Mouse (Mus musculus) left cerebral cortex, postnatal 25 days (tissue): ENCODE results near the gene Serinc2. TPM values are rescaled to one million over a fixed set of nuclear protein-coding genes. Genes with fewer than 3 reads are reported as not detected.
A peak's percentile ranks its signal among the peaks of the same experiment; 100 is the strongest.

Experiments
- DNase-seq, 2 experiments: peaks; one replicate each; pipeline ENCODE4 v3.0.0; 2022; ENCODE audit warnings: low spot score in 2 of 2, mixed read lengths in 1 of 2
- intact Hi-C: fragments of 180-260 bp; cut with DNase I; formaldehyde crosslinking; loops from one replicate; pipeline ENCODE4 v1.15.1; 2025
- total RNA-seq, 2 experiments: library from RNA; stranded (reverse); gene quantifications; 2 replicates each; pipeline ENCODE4 v1.2.3; 2021

Serinc2 gene
- total RNA-seq, 2 experiments from 2014 or later = 4.3 to 8.6 TPM

DNA sequence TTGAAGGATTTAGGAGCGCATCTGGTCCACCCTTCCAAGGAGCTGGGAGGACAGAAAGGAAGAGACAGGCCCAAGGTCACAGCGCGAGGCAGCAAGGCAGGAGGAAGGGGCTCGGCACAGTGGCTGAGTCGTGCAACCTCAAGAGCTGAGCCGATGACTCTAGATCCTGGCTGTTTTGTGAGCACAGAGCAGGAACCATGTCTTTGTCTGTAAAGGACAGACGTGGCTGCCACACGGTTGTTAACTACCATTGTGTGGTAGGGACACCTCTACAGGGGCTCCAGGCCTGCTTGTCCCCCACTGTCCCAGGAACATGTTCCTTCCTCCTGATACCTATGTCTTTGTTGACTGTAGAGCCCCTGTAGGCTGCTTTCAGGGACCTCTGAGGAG is 20.6 kb upstream of the Serinc2 start:
- intact Hi-C loops = no loop called here
- DNase-seq = no peak

DNA sequence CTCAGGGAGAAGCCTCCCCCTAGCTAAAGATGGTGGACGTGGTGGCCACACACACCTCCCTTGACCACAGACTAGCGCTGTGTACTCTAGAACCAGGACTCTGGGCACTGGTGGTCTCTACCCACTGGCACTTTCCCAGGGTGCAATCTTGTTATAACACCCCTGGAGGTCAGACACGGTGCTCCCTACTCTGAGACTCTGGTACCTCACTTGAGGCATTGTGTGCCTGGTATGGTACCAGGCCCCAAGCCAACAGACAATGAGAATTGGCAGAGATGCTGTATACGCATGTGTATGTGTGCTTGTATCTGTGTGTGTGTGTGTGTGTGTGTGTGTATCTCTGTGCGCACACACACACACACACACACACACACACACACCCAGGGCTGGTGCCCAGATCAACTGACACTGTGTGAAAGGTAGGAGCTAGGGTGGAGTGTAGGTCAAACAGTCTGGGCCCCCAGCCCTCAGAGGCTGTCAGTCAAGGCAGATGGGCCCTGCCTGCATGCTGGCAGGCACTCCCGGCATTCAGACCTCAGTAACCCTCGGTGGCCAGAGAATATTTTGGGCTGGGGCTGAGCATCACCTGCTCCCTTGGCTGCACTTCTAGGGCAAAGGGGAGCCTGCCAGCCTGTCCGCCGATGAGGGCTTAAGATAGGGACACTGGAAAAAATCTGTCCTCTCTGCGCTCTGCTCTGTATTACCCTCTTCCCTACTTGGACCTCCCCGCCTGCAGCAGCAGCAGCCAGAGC is 20.0 kb upstream of the Serinc2 start:
- no peak for DNase-seq
- intact Hi-C loops = no loop called here

DNA sequence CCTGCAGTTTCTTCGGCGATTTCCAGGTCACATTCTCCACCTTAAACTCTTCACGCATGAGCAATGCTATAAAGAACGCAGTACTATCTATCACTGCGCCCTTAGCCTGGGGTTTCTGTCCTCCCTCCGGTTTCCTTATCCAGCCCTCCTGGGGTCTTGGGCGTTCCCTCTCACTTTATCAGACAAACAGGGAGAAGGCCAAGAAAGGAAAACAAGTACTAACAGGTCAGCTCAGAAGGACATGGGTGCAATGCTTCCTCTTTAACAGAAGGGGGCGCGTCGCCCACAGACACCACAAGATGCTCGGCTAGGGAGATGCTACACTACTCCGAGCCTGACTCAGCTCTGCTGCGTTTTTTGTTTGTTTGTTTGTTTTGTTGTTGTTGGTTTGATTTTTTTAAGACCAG is 18.1 kb upstream of the Serinc2 start:
- intact Hi-C loops = no loop called here
- no peak for DNase-seq

DNA sequence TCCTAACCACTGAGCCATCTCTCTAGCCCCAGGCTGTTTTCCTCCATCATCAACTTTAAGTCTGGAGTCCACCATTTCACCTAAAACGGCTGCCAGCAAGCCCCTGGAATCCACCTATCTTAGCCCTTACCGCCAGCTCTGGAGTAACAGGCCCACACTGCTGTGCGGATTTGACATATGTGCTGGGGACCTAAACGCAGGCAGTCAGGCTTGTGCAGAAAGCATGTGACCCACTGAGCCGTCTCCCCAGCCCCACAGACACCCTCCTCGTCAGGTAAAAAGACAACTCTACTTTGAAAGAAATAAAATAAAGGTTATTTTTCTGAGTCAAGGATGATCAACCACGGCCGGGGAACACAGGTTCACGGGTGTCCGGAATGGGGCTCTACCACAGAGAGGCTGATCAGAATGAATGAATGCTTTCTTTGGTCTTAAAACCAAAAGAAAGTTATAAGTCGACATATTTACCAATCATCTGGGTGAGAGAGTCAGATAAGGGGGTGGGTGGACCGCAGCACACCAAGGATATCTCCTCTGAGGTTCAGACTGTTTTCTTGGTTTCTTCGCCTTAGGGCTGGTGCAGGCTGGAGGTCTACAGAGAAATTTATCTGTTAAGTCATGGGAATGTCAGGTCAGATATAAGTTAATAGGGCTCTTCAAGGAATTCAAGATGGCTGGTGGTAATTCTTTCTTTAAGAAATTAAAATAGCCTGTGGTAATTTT is 17.4 kb upstream of the Serinc2 start:
- no peak for DNase-seq
- intact Hi-C loops = no loop called here

DNA sequence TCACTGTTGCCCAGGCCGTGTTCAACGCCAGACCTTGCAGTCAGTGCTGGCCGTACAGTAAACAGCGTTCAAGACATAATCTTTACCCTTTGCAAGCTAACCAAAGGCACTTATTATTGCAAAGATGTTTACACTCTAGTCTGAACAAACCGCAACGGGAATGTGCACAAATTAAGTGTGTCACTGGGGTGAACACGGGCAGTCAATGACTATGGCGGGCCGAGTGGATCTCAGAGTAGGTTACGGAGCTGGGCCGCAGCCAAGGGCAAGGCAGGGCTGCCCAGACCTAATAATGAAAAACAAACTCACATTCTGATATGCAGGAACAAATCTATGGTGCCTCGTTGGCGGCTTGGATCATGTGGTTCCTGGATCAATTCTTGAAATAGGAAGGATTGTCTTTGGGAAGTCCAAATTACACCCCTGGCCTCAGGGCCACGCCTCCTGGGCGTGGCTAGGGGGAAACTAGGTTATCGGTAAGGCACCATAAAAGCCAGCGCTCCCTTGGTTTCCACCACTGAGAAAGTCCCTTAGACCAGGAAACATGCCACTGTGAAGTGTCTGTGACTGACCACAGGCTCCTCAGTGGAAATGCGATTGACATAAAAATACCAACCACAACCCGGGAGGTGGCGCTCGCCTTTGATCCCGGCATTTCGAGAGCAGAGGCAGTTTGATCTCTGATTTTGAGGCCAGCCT is 16.2 kb upstream of the Serinc2 start:
- intact Hi-C loops = no loop called here
- DNase-seq = no peak

DNA sequence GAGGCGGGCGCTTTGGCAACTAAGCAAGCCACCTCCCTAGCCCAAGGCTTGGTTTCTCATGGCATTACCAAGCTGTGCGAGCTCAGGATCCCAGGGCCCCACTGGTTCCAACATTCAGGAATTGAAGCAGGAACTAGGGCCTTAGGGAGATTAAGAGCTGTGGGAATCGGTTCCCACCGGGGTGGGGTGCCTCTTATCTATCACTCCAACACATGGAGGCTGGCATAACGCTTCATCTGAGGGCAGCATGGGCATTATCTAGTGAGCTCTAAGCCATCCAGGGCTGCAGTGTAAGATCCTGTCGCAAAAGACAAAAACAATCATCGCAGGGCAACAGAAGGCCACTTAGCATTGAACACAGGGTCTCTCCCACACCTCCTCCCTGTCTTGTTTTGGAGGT is 15.5 kb upstream of the Serinc2 start:
- intact Hi-C loops = no loop called here
- DNase-seq = no peak

DNA sequence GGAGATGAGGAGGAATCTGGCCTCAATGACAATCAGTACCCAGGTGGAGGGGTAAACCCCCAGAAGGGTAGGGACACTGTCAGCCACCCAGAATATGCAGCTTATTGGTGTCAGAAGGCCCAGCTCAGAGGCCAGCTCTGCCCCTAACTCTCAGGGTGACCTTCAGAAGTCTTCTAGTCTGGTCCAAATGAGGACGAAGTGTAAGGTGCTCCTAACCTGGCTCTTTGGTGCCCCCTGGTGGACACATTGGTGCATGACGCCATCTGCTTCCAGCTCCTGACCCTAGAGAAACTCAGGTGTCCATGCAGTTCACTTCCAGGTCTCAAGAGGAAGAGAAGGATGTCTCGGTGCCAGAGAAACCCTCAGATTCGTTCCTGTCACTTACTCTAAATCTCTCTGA is 13.3 kb upstream of the Serinc2 start:
- intact Hi-C loops = loop anchor here (1.0 to 2.0 kb wide), 2 partner anchors 28 to 93 kb away; no protein-coding TSS in a partner anchor

DNA sequence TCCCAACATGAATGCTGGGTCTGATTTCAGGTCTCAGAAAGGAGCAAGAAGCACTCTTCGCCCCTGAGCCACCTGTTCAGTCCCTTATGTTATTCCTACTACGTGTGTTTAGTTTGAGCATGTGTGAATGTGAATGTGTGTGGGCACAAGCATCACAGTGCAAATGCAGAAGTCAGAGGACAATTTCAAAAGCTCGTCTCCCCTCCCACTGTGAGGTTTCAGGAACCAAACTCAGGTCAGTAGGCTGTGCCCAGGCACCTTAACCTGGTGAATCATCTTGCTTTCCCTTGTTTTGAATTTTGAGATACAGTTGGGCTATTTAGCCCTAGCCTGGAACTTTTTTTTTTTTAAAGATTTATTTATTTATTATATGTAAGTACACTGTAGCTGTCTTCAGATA is 10.8 kb upstream of the Serinc2 start:
- intact Hi-C loops = no loop called here
- no peak for DNase-seq

More for the DNA sequence above, 13.3 kb upstream of the Serinc2 start:
- DNase-seq = peak; percentile 63 to 71

DNA sequence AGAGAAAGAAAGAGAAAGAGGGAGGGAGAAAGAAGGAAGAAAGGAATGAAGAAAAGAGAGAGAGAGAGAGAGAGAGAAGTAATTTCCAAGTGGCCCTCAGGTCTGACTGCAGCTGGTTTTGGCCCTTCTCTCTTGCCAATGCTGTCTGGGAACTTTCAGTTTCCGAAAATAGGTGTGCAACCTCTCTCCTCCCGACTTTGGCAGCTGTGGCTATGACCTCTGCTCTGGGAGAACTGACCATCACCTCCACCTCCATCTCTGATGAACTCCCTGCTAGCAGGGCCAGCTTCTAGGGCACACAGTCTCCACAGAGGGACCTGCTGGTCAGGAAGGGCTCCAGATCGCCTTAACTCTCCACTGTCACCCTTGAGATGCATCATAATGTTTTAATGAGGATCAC is 7.5 kb upstream of the Serinc2 start:
- intact Hi-C loops = no loop called here
- no peak for DNase-seq

DNA sequence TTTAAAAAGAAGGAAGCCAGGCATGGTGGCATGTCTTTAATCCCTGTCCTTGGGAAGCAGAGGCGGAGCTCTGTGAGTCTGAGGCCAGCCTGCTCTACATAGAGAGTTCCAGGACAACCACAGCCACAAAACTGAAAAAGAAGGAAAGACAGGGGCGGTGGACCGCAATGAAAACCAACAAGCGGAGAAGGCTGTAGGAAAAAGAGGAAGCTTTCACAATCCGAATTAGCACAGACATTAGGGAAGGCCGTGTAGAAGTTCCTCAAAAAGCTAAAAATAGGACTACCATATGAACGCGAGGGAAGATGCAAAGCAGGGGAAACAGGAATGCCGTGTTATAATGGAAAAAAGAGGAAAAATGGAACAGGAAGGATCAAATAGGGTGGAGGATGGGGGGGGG is 4.8 kb upstream of the Serinc2 start:
- intact Hi-C loops = no loop called here
- no peak for DNase-seq

DNA sequence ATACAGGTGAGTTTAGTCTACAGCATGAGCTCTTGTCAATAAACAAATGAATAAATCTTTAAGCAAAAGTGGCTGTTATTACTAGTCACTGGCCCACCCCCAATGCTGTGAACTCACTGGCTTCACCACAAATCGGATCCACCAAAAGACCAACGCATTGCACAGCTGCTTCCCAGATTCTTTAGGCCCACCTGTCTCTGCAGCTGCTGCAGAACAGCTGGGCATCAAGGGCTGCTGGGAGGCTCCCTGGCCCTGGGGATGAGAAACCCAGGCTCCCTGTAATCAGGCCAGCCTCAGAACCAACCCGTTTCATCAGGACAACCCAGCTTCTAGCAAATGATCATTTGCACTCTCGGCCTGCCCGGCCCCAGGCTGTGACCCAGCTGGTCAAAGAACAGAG is 3.9 kb upstream of the Serinc2 start:
- intact Hi-C loops = no loop called here

DNA sequence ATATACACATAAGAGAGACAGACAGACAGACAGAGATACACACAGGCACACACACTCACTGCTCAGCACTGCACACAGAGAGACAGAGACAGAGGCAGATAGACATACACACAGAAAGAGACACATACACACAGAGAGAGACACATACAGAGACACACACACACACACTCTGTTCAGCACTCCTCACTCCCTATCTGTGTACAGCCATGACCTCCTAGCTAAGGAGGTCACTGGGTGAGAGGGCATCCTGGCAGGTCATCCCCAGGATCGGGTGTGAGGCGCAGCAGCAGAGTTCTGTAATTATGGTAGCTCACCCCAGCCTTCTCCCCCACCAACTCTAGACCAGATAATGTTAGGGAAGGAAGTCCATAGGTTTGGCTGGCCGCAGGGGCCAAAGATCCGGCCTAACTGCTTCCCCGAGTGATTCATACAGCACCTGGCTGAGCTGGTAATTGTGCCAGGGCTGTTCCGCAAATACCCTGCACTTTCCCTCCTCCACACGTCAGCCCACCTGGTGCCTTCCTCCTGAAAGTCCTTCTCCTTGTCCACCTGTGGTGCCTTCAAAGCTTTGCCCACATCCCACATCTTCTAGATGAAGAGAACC is 2.3 kb downstream of the Serinc2 start:
- DNase-seq = no peak
- intact Hi-C loops = no loop called here

More for the DNA sequence above, 3.9 kb upstream of the Serinc2 start:
- DNase-seq = no peak

DNA sequence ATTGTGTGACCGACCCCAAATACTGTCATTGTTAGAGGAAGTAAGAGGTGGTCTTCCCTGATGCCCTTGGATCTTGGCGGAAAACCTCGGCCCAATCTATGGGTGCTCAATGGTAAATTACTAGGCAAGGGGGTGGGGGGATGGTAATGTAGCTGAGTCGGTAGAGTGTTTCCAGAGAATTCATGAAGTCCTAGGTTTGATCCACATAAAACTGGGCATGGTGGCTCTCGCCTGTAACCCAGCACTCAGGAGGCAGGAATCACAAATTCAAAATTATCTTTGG is 3.2 kb downstream of the Serinc2 start:
- intact Hi-C loops = no loop called here
- DNase-seq = no peak

DNA sequence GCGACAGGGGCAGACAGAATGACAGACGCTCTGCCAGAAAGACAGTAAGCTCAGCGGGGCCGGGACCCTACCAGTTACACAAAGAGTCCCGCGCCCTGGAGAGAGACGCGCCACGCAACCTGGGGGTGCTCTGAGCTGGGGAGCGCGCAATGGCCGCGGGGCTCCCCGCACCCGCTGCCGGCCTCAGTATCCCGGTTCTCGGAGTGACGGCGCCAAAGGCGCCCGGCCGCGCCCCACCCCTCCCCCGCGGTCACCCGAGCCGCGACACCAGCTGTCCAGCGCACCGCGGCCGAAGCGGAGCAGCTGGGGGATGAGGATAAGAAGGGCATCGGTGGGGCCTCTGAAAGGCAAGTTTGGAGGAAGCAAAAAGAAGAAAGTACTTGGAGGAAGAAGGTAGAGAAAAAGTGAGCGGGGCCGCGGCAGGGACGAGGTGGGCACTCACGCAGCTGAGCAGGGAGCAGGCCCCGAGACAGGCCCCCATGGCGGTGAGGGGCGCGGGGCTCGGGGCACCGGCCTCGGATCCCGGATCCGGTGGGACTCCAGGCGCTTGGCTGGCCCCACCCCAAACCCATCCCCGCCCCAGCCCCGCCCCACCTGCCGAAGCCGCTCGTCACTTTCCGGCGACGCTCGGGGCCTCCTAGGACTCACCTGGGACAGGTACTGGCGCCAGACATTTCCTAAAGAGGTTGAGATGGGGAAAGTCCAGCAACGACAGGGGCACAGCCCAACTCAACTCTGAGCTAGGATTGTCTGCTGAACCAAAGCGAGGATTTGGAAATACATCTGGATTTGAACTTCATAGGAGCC is 3.8 kb downstream of the Serinc2 start:
- no peak for DNase-seq
- intact Hi-C loops = no loop called here

DNA sequence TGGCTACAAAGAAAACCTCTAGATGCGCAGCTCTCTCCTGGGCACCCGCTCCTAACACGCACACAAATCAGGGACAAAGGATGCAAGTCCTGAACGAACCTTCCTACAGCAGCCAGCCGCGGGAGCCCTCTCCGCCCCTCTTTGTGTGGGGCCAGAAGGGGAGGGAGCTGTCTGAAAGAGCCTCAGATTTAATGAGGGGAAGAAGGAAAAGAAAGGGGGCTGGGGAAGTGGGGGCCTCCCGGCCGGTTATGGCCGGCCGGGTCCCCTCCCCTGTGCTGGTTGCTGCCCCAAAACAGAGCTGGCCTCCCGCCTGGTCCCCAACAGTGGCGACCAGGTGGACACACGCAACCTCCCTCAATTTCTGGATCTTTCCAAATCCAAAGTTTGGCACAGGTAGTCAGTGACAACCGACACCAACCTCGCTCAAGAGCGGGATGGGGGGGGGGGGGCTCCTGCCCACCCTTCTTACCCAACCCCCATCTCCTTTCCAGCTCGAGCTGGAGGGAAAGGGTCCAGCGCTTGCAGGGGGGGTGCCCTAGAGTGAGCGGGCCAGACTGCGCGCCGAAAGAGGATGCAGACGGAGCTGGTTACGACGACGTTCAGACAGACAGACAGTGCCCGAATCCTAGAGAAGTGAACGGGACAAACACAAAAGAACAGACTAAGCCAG is 4.5 kb downstream of the Serinc2 start:
- intact Hi-C loops = no loop called here

DNA sequence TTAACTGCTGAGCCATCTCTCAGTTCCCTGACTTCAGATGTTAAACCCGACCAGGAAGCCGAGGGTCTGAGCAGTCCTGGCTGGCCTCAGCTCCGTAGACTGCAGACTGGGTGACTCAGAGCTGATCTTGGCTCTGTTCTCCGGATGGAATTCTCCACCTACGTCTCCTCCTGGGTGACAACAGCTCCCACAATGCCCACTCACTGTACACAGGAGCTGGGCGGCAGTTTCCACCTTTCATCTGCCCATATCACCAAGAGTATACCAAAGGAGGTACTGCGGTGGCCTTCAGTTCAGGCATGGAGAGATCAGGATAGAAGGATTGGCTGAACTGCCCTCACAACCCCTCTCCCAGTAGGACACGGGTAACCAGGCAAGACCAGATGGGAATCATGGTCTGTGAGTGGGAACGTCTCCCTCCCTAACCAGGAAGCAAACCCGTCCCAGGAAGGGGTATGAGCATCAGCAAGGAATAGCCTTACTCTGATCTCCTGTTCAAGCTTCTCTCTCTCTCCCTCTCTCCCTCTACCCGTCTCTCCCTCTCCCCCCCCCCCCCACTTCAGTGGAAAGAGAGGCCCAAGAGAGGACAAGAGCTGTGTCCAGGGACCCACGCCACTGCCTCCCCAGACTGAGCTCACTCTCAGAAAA is 5.2 kb downstream of the Serinc2 start:
- intact Hi-C loops = no loop called here
- peak; percentile 36 to 89 for DNase-seq

More for the DNA sequence above, 4.5 kb downstream of the Serinc2 start:
- DNase-seq = no peak

DNA sequence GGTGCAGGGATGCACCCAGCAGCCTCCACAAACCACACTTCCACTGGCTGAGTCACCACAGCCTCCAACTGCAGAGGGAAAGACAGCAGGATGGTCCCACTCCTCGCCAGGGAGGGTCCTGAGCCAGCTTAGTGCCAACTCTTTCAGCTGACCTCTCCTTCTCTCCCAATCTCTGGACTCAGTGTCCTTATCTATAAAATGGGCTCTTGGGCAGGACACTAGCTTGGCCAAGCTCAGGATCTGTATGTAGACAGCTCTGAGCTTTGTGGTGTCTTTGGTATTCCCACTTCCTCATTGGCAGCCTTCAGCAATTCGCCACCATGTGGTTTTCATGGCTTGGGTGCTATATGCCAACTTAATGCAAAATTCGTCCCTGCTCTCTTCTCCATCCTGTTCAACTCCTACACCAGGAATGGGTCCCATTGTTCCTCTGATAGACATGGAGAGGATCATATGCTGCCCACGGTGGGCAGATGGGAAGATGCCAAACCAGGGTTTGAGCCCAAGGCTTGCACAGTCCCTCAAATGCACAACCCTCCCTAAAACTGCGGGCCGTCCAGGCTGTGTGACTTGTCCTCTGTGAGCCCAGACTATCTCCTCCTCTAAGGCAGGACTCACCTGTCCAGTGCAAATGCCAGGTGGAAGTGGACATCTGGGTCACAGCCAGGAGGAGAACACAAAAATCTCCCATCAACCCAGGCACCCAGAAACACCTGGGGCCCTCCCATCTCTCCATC is 8.2 kb downstream of the Serinc2 start:
- peak in 1 of 2 experiments; percentile 80 for DNase-seq
- intact Hi-C loops = no loop called here

DNA sequence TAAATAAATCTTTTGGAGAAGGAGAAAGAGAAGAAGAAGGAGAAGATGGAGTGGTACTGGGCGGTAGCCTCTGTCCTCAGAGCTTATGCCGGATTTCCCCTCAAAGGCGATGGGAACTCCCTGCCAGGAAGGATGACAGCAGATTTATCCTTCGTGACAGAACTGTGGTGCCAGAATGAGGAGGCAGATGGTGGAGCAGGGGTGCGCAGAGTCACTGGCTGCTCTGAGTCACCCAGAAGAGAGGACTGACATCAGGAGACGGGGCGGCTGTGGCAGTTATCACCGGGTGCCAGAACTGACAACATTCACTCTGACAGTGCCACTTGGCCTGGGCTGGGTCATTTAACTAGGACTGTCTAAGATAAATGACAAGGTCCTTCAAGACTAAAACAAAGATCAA is 8.9 kb downstream of the Serinc2 start:
- intact Hi-C loops = no loop called here

More for the DNA sequence above, 8.9 kb downstream of the Serinc2 start:
- peak; percentile 62 to 95 for DNase-seq
